Mouse (Mus musculus): ENCODE measurements around the gene Rhot1. TPM values are rescaled to one million over a fixed set of nuclear protein-coding genes. Genes with fewer than 3 reads are reported as not detected.

The Rhot1 gene
- polyA plus RNA-seq, 1 experiment, result 15.8 TPM

DNA sequence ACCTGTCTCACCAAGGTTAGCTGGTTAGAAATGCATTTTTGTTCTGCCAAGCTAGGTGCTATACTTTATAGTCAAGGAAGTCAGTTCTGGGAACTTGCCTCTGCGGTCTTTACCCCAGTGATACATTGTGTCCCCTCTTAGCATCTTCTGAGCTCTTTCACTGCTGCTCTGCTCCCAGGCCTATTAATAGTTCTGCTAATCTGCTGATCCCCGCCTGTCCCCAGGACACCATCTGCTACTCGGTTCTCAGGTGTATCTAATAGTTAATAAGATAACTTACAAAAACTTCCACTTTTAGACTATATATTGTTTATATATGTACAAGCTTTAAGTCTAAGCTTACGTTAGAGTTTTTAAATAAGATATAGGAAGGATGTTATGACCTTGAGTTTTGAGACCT, 29.5 kb downstream of the Rhot1 start:
- Histone ChIP-seq H3K79me2 (ENCODE audit: control insufficient read depth, insufficient read depth) (no peaks in the 10 kb centered on the region), H3K27me3 (ENCODE audit: control insufficient read depth, insufficient read depth, insufficient read length) (no peaks in the 10 kb centered on the region), H3K79me3 (ENCODE audit: low read depth) (no peaks in the 10 kb centered on the region), H3K4me3 (ENCODE audit: insufficient read depth, poor library complexity, severe bottlenecking) (no peak overlapping the region), H3ac (ENCODE audit: control insufficient read depth, insufficient read length, low read depth) (no peak overlapping the region), H3K36me3 (ENCODE audit: control insufficient read depth, insufficient read depth) (peaks cover 80% of the 10 kb centered on the region)
- TF ChIP-seq MYOG (IDR thresholded peaks at IDR 0.05; ENCODE audit: control insufficient read depth, extremely low read depth, insufficient read length), result no peak
- TF ChIP-seq MAX (IDR thresholded peaks at IDR 0.05), result no peak
- TF ChIP-seq MYOD1 (IDR thresholded peaks at IDR 0.05; ENCODE audit: control insufficient read depth, insufficient read length, low read depth), result no peak
- no peak for TF ChIP-seq CTCF (IDR thresholded peaks at IDR 0.05; ENCODE audit: control insufficient read depth, insufficient read depth, insufficient read length)
- TF ChIP-seq USF1 (IDR thresholded peaks at IDR 0.05; ENCODE audit: low read depth), result no peak
- no peak for TF ChIP-seq CEBPB (IDR thresholded peaks at IDR 0.05; ENCODE audit: low read depth)
- no peak for TF ChIP-seq FOSL1 (IDR thresholded peaks at IDR 0.05; ENCODE audit: insufficient read depth, low read length, poor library complexity, severe bottlenecking)

- no peaks in the 10 kb centered on the region for H3K27me3 ChIP-seq (ENCODE audit: control insufficient read depth, insufficient read depth, insufficient read length)
- H3ac ChIP-seq (ENCODE audit: control insufficient read depth, insufficient read length, low read depth), result no peak overlapping the region
- no peak for TF ChIP-seq MAX (IDR thresholded peaks at IDR 0.05)
- TF ChIP-seq CTCF (IDR thresholded peaks at IDR 0.05; ENCODE audit: control insufficient read depth, insufficient read depth, insufficient read length), result no peak
- no peak for TF ChIP-seq MYOD1 (IDR thresholded peaks at IDR 0.05; ENCODE audit: control insufficient read depth, insufficient read length, low read depth)
- H3K79me2 ChIP-seq (ENCODE audit: control insufficient read depth, insufficient read depth), result no peaks in the 10 kb centered on the region
- peaks cover 95% of the 10 kb centered on the region for H3K36me3 ChIP-seq (ENCODE audit: control insufficient read depth, insufficient read depth)
- H3K79me3 ChIP-seq (ENCODE audit: low read depth), result no peaks in the 10 kb centered on the region
- no peak overlapping the region for H3K4me3 ChIP-seq (ENCODE audit: insufficient read depth, poor library complexity, severe bottlenecking)
Measured at GRCm38 (mm10) chr11:80247026-80247425, 38.2 kb downstream of the Rhot1 start.

- H3K79me3 ChIP-seq (ENCODE audit: low read depth), result no peaks in the 10 kb centered on the region
- no peaks in the 10 kb centered on the region for H3K79me2 ChIP-seq (ENCODE audit: control insufficient read depth, insufficient read depth)
- no peak overlapping the region for H3ac ChIP-seq (ENCODE audit: control insufficient read depth, insufficient read length, low read depth)
- no peaks in the 10 kb centered on the region for H3K27me3 ChIP-seq (ENCODE audit: control insufficient read depth, insufficient read depth, insufficient read length)
- no peak for TF ChIP-seq USF1 (IDR thresholded peaks at IDR 0.05; ENCODE audit: low read depth)
- no peak for TF ChIP-seq CEBPB (IDR thresholded peaks at IDR 0.05; ENCODE audit: low read depth)
- TF ChIP-seq MYOG (IDR thresholded peaks at IDR 0.05; ENCODE audit: control insufficient read depth, extremely low read depth, insufficient read length), result no peak
- no peak for TF ChIP-seq CTCF (IDR thresholded peaks at IDR 0.05; ENCODE audit: control insufficient read depth, insufficient read depth, insufficient read length)
- no peak for TF ChIP-seq FOSL1 (IDR thresholded peaks at IDR 0.05; ENCODE audit: insufficient read depth, low read length, poor library complexity, severe bottlenecking)
- no peak for TF ChIP-seq MYOD1 (IDR thresholded peaks at IDR 0.05; ENCODE audit: control insufficient read depth, insufficient read length, low read depth)
- no peak for TF ChIP-seq MAX (IDR thresholded peaks at IDR 0.05)
- no peak overlapping the region for H3K4me3 ChIP-seq (ENCODE audit: insufficient read depth, poor library complexity, severe bottlenecking)
- peaks cover 94% of the 10 kb centered on the region for H3K36me3 ChIP-seq (ENCODE audit: control insufficient read depth, insufficient read depth)
Measured at GRCm38 (mm10) chr11:80248531-80248930, 39.7 kb downstream of the Rhot1 start.

DNA sequence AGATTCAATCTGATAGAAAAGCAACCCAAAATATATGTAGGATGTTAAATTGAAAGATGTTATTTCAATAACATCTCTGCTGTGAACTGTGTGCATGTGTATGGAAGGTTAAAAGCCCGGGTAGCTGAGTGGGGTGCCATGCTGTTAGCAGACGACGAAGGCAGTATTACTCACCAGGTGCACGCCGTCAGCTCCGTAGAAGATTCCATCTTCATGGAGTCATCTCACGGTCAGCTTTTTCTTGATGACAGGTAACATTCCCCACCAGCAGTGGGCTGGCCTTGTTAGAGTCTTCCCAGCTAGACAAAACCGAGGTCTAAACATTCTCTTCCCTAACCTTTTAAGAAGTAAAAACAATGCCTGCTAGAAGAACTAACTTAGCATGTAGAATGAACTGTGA, 55.3 kb downstream of the Rhot1 start:
- peaks cover 60% of the 10 kb centered on the region for H3K36me3 ChIP-seq (ENCODE audit: control insufficient read depth, insufficient read depth)

DNA sequence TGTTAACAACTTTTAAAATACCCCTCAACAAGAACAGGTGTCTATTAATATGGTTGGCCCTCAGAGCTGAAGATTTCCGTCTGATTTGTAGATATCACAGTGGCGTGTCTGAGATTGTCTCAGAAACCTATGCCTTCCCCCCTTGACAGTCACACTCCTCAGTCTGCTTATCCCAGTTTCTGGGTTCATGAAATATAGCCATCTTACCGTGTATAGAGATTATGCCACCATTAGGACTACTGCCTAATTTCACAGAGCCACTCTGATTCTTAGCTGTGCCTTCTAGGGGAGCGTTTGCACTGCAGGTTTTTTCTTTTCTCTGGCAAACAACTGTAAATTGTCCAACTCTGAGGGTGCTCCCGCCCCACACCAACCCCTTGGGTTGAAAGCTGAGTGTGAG, 62.3 kb downstream of the Rhot1 start:
- Histone ChIP-seq H3K36me3 (ENCODE audit: control insufficient read depth, insufficient read depth) (peaks cover 9% of the 10 kb centered on the region), H3K27me3 (ENCODE audit: control insufficient read depth, insufficient read depth, insufficient read length) (no peaks in the 10 kb centered on the region), H3ac (ENCODE audit: control insufficient read depth, insufficient read length, low read depth) (no peak overlapping the region), H3K4me3 (ENCODE audit: insufficient read depth, poor library complexity, severe bottlenecking) (no peak overlapping the region), H3K79me3 (ENCODE audit: low read depth) (no peaks in the 10 kb centered on the region), H3K79me2 (ENCODE audit: control insufficient read depth, insufficient read depth) (no peaks in the 10 kb centered on the region)
- no peak for TF ChIP-seq MYOD1 (IDR thresholded peaks at IDR 0.05; ENCODE audit: control insufficient read depth, insufficient read length, low read depth)
- no peak for TF ChIP-seq MYOG (IDR thresholded peaks at IDR 0.05; ENCODE audit: control insufficient read depth, extremely low read depth, insufficient read length)
- no peak for TF ChIP-seq CEBPB (IDR thresholded peaks at IDR 0.05; ENCODE audit: low read depth)
- TF ChIP-seq MAX (IDR thresholded peaks at IDR 0.05), result no peak
- no peak for TF ChIP-seq USF1 (IDR thresholded peaks at IDR 0.05; ENCODE audit: low read depth)
- no peak for TF ChIP-seq CTCF (IDR thresholded peaks at IDR 0.05; ENCODE audit: control insufficient read depth, insufficient read depth, insufficient read length)
- TF ChIP-seq FOSL1 (IDR thresholded peaks at IDR 0.05; ENCODE audit: insufficient read depth, low read length, poor library complexity, severe bottlenecking), result no peak

More for the DNA sequence above, 55.3 kb downstream of the Rhot1 start:
- H3ac ChIP-seq (ENCODE audit: control insufficient read depth, insufficient read length, low read depth), result no peak overlapping the region
- TF ChIP-seq CTCF (IDR thresholded peaks at IDR 0.05; ENCODE audit: control insufficient read depth, insufficient read depth, insufficient read length) (no peak), FOSL1 (IDR thresholded peaks at IDR 0.05; ENCODE audit: insufficient read depth, low read length, poor library complexity, severe bottlenecking) (no peak), MYOD1 (IDR thresholded peaks at IDR 0.05; ENCODE audit: control insufficient read depth, insufficient read length, low read depth) (no peak), MYOG (IDR thresholded peaks at IDR 0.05; ENCODE audit: control insufficient read depth, extremely low read depth, insufficient read length) (no peak), USF1 (IDR thresholded peaks at IDR 0.05; ENCODE audit: low read depth) (no peak)
- no peaks in the 10 kb centered on the region for H3K79me2 ChIP-seq (ENCODE audit: control insufficient read depth, insufficient read depth)
- no peaks in the 10 kb centered on the region for H3K27me3 ChIP-seq (ENCODE audit: control insufficient read depth, insufficient read depth, insufficient read length)
- no peaks in the 10 kb centered on the region for H3K79me3 ChIP-seq (ENCODE audit: low read depth)
- H3K4me3 ChIP-seq (ENCODE audit: insufficient read depth, poor library complexity, severe bottlenecking), result no peak overlapping the region

- H3K4me3 ChIP-seq (ENCODE audit: insufficient read depth, poor library complexity, severe bottlenecking), result no peak overlapping the region
- TF ChIP-seq USF1 (IDR thresholded peaks at IDR 0.05; ENCODE audit: low read depth), result no peak
- TF ChIP-seq MYOD1 (IDR thresholded peaks at IDR 0.05; ENCODE audit: control insufficient read depth, insufficient read length, low read depth), result no peak
- no peak for TF ChIP-seq CEBPB (IDR thresholded peaks at IDR 0.05; ENCODE audit: low read depth)
- no peak for TF ChIP-seq FOSL1 (IDR thresholded peaks at IDR 0.05; ENCODE audit: insufficient read depth, low read length, poor library complexity, severe bottlenecking)
- no peak for TF ChIP-seq MYOG (IDR thresholded peaks at IDR 0.05; ENCODE audit: control insufficient read depth, extremely low read depth, insufficient read length)
- TF ChIP-seq MAX (IDR thresholded peaks at IDR 0.05), result no peak
- no peak for TF ChIP-seq CTCF (IDR thresholded peaks at IDR 0.05; ENCODE audit: control insufficient read depth, insufficient read depth, insufficient read length)
Measured at GRCm38 (mm10) chr11:80275011-80275410, 66.2 kb downstream of the Rhot1 start.

More at GRCm38 (mm10) chr11:80275011-80275410, 66.2 kb downstream of the Rhot1 start:
- H3K79me2 ChIP-seq (ENCODE audit: control insufficient read depth, insufficient read depth), result no peaks in the 10 kb centered on the region
- H3K79me3 ChIP-seq (ENCODE audit: low read depth), result no peaks in the 10 kb centered on the region
- no peaks in the 10 kb centered on the region for H3K36me3 ChIP-seq (ENCODE audit: control insufficient read depth, insufficient read depth)
- no peak overlapping the region for H3ac ChIP-seq (ENCODE audit: control insufficient read depth, insufficient read length, low read depth)
- H3K27me3 ChIP-seq (ENCODE audit: control insufficient read depth, insufficient read depth, insufficient read length), result no peaks in the 10 kb centered on the region
